Mouse (Mus musculus) G1E (cell line): Measurements from ENCODE around the gene Galnt2.

Experiments
- CTCF ChIP-seq: IDR thresholded peaks from 2 replicates; pipeline ENCODE4 v1.5.1; 2012; ENCODE audit warnings: low read depth, low read length, inconsistent platforms, mixed read lengths
- POLR2AphosphoS5 ChIP-seq: IDR thresholded peaks from 2 replicates; pipeline ENCODE4 v1.6.1; 2012; ENCODE audit warnings: low read depth, low read length, inconsistent platforms; ENCODE audit not compliant: insufficient replicate concordance

DNA sequence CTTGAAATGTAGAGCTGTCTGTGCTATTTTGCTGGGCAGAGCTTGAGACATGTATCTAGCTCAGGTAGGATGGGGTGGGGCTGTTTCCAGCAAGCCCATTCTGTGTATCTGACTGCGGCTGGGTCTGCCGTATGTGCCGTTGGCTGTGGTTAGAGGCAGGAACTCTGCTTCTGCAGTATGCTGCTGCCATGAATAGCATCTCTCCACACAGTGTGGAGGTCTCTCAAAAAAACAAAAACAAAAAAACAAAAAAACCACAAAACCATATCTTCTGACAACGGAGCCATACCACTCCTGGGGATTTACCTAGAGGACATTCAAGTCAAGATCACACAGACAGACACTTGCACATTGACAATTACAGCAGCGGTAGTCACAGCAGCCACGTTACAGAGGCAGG is 86.6 kb downstream of the Galnt2 start:
- no peak for TF ChIP-seq CTCF
- TF ChIP-seq POLR2AphosphoS5 = no peak
